Mouse (Mus musculus) liver, adult 2 months (tissue): ENCODE results near the gene Gpr68. TPM values are rescaled to one million over a fixed set of nuclear protein-coding genes. Genes with fewer than 3 reads are reported as not detected.

Experiments
- DNase-seq: peaks from one replicate; pipeline ENCODE4 v3.0.0-alpha.2; 2011; ENCODE audit warnings: low read depth, low spot score; ENCODE audit errors: extremely low read depth
- H3K27ac ChIP-seq: fragments of 200-500 bp; replicated peaks from 2 replicates; pipeline ENCODE4 v1.5.1; 2012; ENCODE audit warnings: low read depth, mild to moderate bottlenecking, control low read depth, inconsistent platforms, low read length; ENCODE audit not compliant: insufficient read depth
- H3K27me3 ChIP-seq: fragments of 200-500 bp; 2 replicates; pipeline ENCODE4 v1.6.1; 2012; ENCODE audit warnings: mild to moderate bottlenecking, moderate library complexity, low read length, inconsistent platforms; ENCODE audit not compliant: control insufficient read depth, insufficient read depth
- H3K36me3 ChIP-seq: fragments of 200-500 bp; 2 replicates; pipeline ENCODE4 v1.6.1; 2012; ENCODE audit warnings: low read length, inconsistent platforms; ENCODE audit not compliant: control insufficient read depth, insufficient read depth
- H3K4me1 ChIP-seq: fragments of 200-500 bp; 2 replicates; pipeline ENCODE4 v1.6.1; 2011; ENCODE audit warnings: low read length; ENCODE audit not compliant: control insufficient read depth, insufficient read depth
- H3K4me3 ChIP-seq: fragments of 200-500 bp; 2 replicates; pipeline ENCODE4 v1.5.1; 2011; ENCODE audit warnings: low read depth, mild to moderate bottlenecking, control low read depth, low read length, moderate library complexity; ENCODE audit not compliant: insufficient read depth
- H3K79me2 ChIP-seq: fragments of 200-500 bp; 2 replicates; pipeline ENCODE4 v1.6.1; 2012; ENCODE audit warnings: inconsistent platforms, mild to moderate bottlenecking, low read length, moderate library complexity; ENCODE audit not compliant: control insufficient read depth, insufficient read depth
- H3K9ac ChIP-seq: fragments of 200-500 bp; 2 replicates; pipeline ENCODE4 v1.6.1; 2012; ENCODE audit warnings: low read depth, mild to moderate bottlenecking, control low read depth, inconsistent platforms, low read length
- CTCF ChIP-seq: fragments of 200-500 bp; IDR thresholded peaks from 2 replicates; pipeline ENCODE4 v1.5.1; 2011; ENCODE audit warnings: low read depth, low read length, control low read depth
- POLR2A ChIP-seq: fragments of 200-500 bp; IDR thresholded peaks from 2 replicates; pipeline ENCODE4 v1.6.1; 2011; ENCODE audit warnings: low read length, control low read depth; ENCODE audit not compliant: insufficient read depth; ENCODE audit errors: extremely low read depth
- WGBS: fragments of 180-500 bp; shearing (Covaris S2); methylation state at CpG from one replicate; pipeline ENCODE4 v1.1.7; 2018; 5-methylcytosine and 5-hydroxymethylcytosine counted together
- polyA plus RNA-seq: library from polyadenylated mRNA; depleted of rRNA; stranded (reverse); fragments of >200 nt; gene quantifications from 2 replicates; pipeline ENCODE4 v1.2.3, GENCODE M21; 2012
- total RNA-seq: library from RNA; depleted of rRNA; stranded (reverse); fragments of >200 nt; gene quantifications from 2 replicates; pipeline ENCODE4 v1.2.3, GENCODE M21; 2014

Gene Gpr68
- total and polyA plus RNA-seq, 2 experiments = 0.09 to 0.28 TPM

DNA sequence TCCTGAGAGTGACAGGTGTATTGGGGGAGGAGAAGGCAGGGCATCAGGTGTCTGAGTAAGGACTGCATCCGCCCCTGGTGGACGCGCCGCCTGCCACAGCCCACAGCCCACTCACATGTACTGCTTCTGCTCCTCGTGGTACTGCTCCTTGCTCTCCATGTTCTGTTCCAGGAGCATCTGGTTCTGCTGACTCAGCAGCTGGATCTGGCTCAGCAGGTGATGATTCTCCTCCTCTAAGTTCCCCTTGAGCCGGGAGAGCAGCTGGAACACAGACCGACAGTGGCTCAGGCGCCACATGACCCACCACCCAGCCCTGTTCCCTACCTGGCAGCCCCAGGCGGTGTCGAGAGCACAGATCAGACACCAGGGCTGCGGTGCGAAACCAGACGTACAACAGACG, 23.7 kb upstream of the Gpr68 start:
- Histone ChIP-seq H3K4me3 (no peak overlapping the region), H3K27me3 (no peaks in the 10 kb centered on the region), H3K36me3 (no peaks in the 10 kb centered on the region), H3K4me1 (peaks cover 5% of the 10 kb centered on the region; the same call in 1 of the 2 replicates), H3K79me2 (no peaks in the 10 kb centered on the region), H3K9ac (no peak overlapping the region), H3K27ac (no peak overlapping the region)
- TF ChIP-seq CTCF (no peak), POLR2A (no peak)
- DNase-seq = no peak
- 94% methylated on average over 14 of the region's 14 CpGs for WGBS

DNA sequence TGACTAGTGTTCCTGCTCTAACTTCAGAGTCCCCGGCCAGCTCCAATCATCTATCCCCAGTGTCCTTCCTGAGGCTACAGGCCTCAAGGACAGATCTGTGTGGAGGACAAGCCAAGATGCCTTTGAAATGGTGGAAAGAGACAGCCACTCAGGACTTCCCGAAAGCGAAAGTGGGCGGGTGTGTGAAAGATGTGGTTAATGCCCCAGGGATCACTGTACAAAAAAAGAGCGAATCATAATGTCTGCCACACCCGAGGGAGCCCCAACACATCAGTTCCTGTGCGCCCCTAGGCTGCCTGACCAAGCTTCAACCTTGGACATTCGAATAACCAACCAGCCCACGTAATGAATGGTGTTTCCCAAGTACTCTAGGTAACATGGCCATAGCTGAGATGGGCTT, 20.3 kb upstream of the Gpr68 start:
- Histone ChIP-seq H3K27ac (no peak overlapping the region), H3K9ac (no peak overlapping the region), H3K36me3 (no peaks in the 10 kb centered on the region), H3K4me1 (no peaks in the 10 kb centered on the region), H3K4me3 (no peak overlapping the region), H3K79me2 (no peaks in the 10 kb centered on the region), H3K27me3 (no peaks in the 10 kb centered on the region)
- no peak for DNase-seq
- TF ChIP-seq CTCF (no peak), POLR2A (no peak)
- 87% methylated on average over 9 of the region's 9 CpGs for WGBS

DNA sequence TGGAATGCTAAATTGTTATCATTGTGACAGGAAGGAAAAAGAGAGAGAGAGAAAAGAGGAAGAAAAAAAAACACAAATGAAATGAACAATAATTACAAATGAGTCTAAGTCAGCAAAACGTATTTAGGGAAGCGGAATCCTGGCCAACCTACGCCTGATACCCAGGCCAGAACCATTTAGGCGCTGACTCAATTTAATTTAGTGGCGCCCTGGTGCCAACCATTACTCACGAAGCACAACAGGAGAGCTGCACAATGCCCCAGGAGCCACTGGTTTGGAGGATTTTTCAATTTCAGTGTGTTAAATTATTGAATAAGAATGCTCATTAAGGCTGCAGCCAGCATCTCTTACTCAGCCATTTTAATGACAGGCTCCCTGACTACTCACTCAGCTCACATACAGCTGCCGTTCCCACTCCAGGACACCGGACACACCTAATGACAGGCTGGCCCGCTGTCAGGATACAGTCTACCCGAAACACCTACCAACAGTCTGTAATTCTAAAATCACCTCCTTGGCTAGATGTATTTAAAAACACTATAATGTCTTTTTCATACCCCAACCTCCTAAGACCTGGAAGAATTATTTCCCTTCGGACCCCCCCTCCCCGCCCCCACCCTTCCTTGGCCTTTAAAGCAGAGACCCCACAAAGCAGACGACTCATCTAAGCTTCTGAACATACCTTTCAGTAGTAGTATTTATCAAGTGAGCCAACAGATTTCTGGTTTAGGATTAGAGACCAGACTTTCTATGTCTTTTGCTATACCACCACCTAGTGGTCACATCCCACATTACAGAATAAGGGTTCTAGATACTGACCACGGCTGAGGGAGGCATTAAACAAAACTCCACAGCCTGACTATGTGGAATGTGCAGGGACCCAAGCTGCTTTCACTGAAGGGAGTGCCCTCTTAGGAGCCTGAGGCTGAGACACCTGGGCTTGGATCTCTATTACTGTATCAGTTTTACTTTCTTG, 17.9 kb upstream of the Gpr68 start:
- TF ChIP-seq CTCF (peak; percentile 42), POLR2A (no peak)
- Histone ChIP-seq H3K79me2 (no peaks in the 10 kb centered on the region), H3K4me3 (no peak overlapping the region), H3K27me3 (no peaks in the 10 kb centered on the region), H3K36me3 (no peaks in the 10 kb centered on the region), H3K27ac (no peak overlapping the region), H3K9ac (no peak overlapping the region), H3K4me1 (no peaks in the 10 kb centered on the region)
- peak; percentile 48 for DNase-seq
- 67% methylated on average over 14 of the region's 14 CpGs for WGBS

DNA sequence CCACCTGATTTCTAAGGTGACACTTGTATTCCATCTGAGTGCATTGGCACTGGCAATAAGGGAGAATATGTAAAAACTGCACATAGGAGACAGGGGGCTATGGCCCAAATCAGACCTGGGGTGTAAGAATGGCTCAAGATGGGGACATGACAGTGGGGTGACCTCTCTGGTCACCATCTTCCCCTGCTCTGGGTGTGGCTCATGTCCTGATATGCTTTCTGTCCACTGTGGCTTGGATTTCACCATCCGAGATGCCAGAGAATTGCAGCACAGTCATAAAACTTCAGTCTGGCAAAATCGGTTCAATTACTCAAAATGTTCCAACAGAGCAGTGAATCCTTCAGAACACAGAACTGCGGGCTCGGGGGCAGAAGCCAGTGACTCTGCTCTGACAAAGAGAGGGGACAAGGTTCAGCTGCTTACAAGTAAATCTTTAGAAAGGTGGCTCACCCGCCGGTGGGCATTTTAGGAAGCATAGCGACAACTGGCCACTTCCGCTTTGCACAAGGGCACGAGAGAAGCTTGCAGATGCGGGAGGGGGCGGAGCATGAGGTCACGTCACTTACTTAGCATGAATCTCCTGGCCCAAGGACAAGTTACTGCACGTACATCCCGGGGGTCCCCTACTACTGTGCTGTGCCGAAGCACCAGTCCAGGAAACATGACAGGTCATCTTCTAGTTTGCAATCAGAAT, 16.8 kb upstream of the Gpr68 start:
- no peak overlapping the region for H3K9ac ChIP-seq
- H3K27ac ChIP-seq = no peak overlapping the region
- WGBS = 84% methylated on average over 15 of the region's 15 CpGs
- TF ChIP-seq CTCF = no peak
- TF ChIP-seq POLR2A = no peak
- no peak for DNase-seq
- H3K79me2 ChIP-seq = no peaks in the 10 kb centered on the region
- no peaks in the 10 kb centered on the region for H3K4me1 ChIP-seq
- no peaks in the 10 kb centered on the region for H3K36me3 ChIP-seq
- H3K27me3 ChIP-seq = no peaks in the 10 kb centered on the region
- H3K4me3 ChIP-seq = no peak overlapping the region

DNA sequence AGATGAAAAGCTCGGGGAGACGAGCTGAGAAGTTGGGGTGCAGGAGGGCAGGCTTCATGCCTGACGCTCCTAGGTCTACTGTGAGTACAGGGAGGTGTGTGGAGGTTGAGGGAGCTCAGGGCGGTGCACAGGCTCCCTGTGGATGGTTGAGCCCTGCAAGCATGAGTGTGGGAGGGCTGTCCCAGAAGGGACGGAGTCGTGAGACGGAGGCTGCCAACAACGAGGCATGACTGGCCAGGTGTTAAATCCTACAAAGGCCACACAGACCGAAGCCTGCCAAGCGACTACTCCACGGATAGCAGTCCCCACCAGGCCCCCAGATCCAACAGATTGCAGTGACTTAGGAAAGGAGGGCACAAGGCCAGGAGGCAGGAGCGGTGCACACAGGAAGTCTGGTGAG, 2.7 kb upstream of the Gpr68 start:
- Histone ChIP-seq H3K4me1 (no peaks in the 10 kb centered on the region), H3K4me3 (no peak overlapping the region), H3K9ac (no peak overlapping the region), H3K79me2 (no peaks in the 10 kb centered on the region), H3K27ac (no peak overlapping the region), H3K36me3 (no peaks in the 10 kb centered on the region), H3K27me3 (peaks cover 2% of the 10 kb centered on the region; the same call in 1 of the 2 replicates)
- TF ChIP-seq CTCF (no peak), POLR2A (no peak)
- 92% methylated on average over 12 of the region's 12 CpGs for WGBS
- no peak for DNase-seq
